Comparison of ENCODE assay signal across 9 mouse cellular contexts in genomic region chr1:39761211-39762024, GRCm38 (mm10). TPM values are rescaled to one million over a fixed set of nuclear protein-coding genes. Genes with fewer than 3 reads are reported as not detected.
A peak's percentile ranks its signal among the peaks of the same experiment; 100 is the strongest.
DNase-seq lines count a peak whose midpoint lies in the region; ATAC-seq and TF ChIP-seq lines count a peak whose summit lies in the region.
"Had no signal": no experiment of that assay in that cellular context is flagged by ENCODE, and none has a peak within 500 bp of the region (broad histone marks: within the 10 kb centered on the region; RNA-seq: fewer than 3 reads in every experiment).

No protein-coding gene starts in this region.

- WGBS in spleen, adult 2 months, result 6% methylated on average over 22 of the region's 22 CpGs
- 4% methylated on average over 22 of the region's 22 CpGs for WGBS in embryonic facial prominence, embryonic 13.5 days
- WGBS in heart, embryonic 13.5 days, result 6% methylated on average over 22 of the region's 22 CpGs
- 2% methylated on average over 22 of the region's 22 CpGs for WGBS in kidney, embryonic 16.5 days
- 4% methylated on average over 22 of the region's 22 CpGs for WGBS in limb, embryonic 15.5 days
- WGBS in midbrain, embryonic 16.5 days, result 7% methylated on average over 22 of the region's 22 CpGs
- WGBS in stomach, embryonic 15.5 days, result 4% methylated on average over 22 of the region's 22 CpGs

- H3K4me1 ChIP-seq in spleen, adult 2 months (ENCODE audit: control insufficient read depth, insufficient read depth, insufficient read length), result no peaks in the 10 kb centered on the region; the same call in 1 of the 2 replicates
- peaks cover 35% of the 10 kb centered on the region for H3K4me1 ChIP-seq in embryonic facial prominence, embryonic 13.5 days
- peaks cover 61% of the 10 kb centered on the region for H3K4me1 ChIP-seq in heart, embryonic 13.5 days
- peaks cover 35% of the 10 kb centered on the region for H3K4me1 ChIP-seq in kidney, embryonic 16.5 days (ENCODE audit: insufficient read depth, low read length)
- peaks cover 42% of the 10 kb centered on the region for H3K4me1 ChIP-seq in limb, embryonic 15.5 days
- H3K4me1 ChIP-seq in midbrain, embryonic 16.5 days (ENCODE audit: control insufficient read depth, insufficient read depth, low read length), result peaks cover 14% of the 10 kb centered on the region
- H3K4me1 ChIP-seq in stomach, embryonic 15.5 days, result peaks cover 26% of the 10 kb centered on the region

- no peak for TF ChIP-seq POLR2A in spleen, adult 2 months (IDR thresholded peaks at IDR 0.05; ENCODE audit: low read depth, low read length)

- no peaks in the 10 kb centered on the region for H3K9me3 ChIP-seq in embryonic facial prominence, embryonic 13.5 days
- H3K9me3 ChIP-seq in heart, embryonic 13.5 days, result no peaks in the 10 kb centered on the region
- H3K9me3 ChIP-seq in kidney, embryonic 16.5 days (ENCODE audit: low read length), result no peaks in the 10 kb centered on the region
- no peaks in the 10 kb centered on the region for H3K9me3 ChIP-seq in limb, embryonic 15.5 days
- H3K9me3 ChIP-seq in midbrain, embryonic 16.5 days (replicated peaks; ENCODE audit: control insufficient read depth, low read length, poor library complexity, severe bottlenecking), result no peaks in the 10 kb centered on the region
- H3K9me3 ChIP-seq in stomach, embryonic 15.5 days, result no peaks in the 10 kb centered on the region
- H3K9me3 ChIP-seq: G1E had no signal

- peak overlapping the region; percentile 55 for H3K4me2 ChIP-seq in embryonic facial prominence, embryonic 13.5 days
- peak overlapping the region; percentile 75 for H3K4me2 ChIP-seq in heart, embryonic 13.5 days
- H3K4me2 ChIP-seq in kidney, embryonic 16.5 days (replicated peaks; ENCODE audit: low read depth, low read length), result peak overlapping the region; percentile 57
- peak overlapping the region; percentile 31 for H3K4me2 ChIP-seq in limb, embryonic 15.5 days
- peak overlapping the region; percentile 40 for H3K4me2 ChIP-seq in midbrain, embryonic 16.5 days (ENCODE audit: low read length)
- peak overlapping the region; percentile 52 for H3K4me2 ChIP-seq in stomach, embryonic 15.5 days

- H3K9ac ChIP-seq in embryonic facial prominence, embryonic 13.5 days, result peak overlapping the region; percentile 58
- peak overlapping the region; percentile 76 for H3K9ac ChIP-seq in heart, embryonic 13.5 days
- peak overlapping the region; percentile 62 for H3K9ac ChIP-seq in kidney, embryonic 16.5 days (replicated peaks; ENCODE audit: low read length)
- no peak overlapping the region for H3K9ac ChIP-seq in limb, embryonic 15.5 days
- H3K9ac ChIP-seq in midbrain, embryonic 16.5 days (ENCODE audit: low read depth, low read length), result no peak overlapping the region
- H3K9ac ChIP-seq in stomach, embryonic 15.5 days, result peak overlapping the region; percentile 39; the same call in 1 of the 2 replicates

- ATAC-seq in embryonic facial prominence, embryonic 13.5 days (ENCODE audit: insufficient number of reproducible peaks, insufficient read depth, low FRiP score, low TSS enrichment, low read depth), result no peak
- ATAC-seq in heart, embryonic 13.5 days (ENCODE audit: extremely low read depth, insufficient number of reproducible peaks, low FRiP score, low TSS enrichment), result no peak
- ATAC-seq in kidney, embryonic 16.5 days (ENCODE audit: low FRiP score, low TSS enrichment), result peak; percentile 55
- no peak for ATAC-seq in limb, embryonic 15.5 days (ENCODE audit: insufficient number of reproducible peaks, low FRiP score, low TSS enrichment, low read depth)
- peak; percentile 52; the same call in 1 of the 2 replicates for ATAC-seq in midbrain, embryonic 16.5 days
- peak; percentile 51; the same call in 1 of the 2 replicates for ATAC-seq in stomach, embryonic 15.5 days (ENCODE audit: insufficient read depth, low FRiP score, low read depth)

- no peaks in the 10 kb centered on the region for H3K36me3 ChIP-seq in spleen, adult 2 months (ENCODE audit: control insufficient read depth, insufficient read depth, low read length)
- no peaks in the 10 kb centered on the region for H3K36me3 ChIP-seq in embryonic facial prominence, embryonic 13.5 days
- no peaks in the 10 kb centered on the region for H3K36me3 ChIP-seq in heart, embryonic 13.5 days
- H3K36me3 ChIP-seq in kidney, embryonic 16.5 days (ENCODE audit: insufficient read depth, low read length), result no peaks in the 10 kb centered on the region
- H3K36me3 ChIP-seq in limb, embryonic 15.5 days, result no peaks in the 10 kb centered on the region
- H3K36me3 ChIP-seq in midbrain, embryonic 16.5 days (ENCODE audit: control insufficient read depth, insufficient read depth, low read length), result no peaks in the 10 kb centered on the region
- no peaks in the 10 kb centered on the region for H3K36me3 ChIP-seq in stomach, embryonic 15.5 days
- H3K36me3 ChIP-seq: G1E had no signal

- peak overlapping the region; percentile 36; the same call in 1 of the 2 replicates for H3K27ac ChIP-seq in spleen, adult 2 months (ENCODE audit: insufficient read depth, low read length)
- H3K27ac ChIP-seq in embryonic facial prominence, embryonic 13.5 days, result peak overlapping the region; percentile 94
- peak overlapping the region; percentile 94 for H3K27ac ChIP-seq in heart, embryonic 13.5 days (replicated peaks)
- peak overlapping the region; percentile 91 for H3K27ac ChIP-seq in kidney, embryonic 16.5 days (ENCODE audit: low read length)
- H3K27ac ChIP-seq in limb, embryonic 15.5 days, result peak overlapping the region; percentile 84
- peak overlapping the region; percentile 57 for H3K27ac ChIP-seq in midbrain, embryonic 16.5 days (ENCODE audit: low read length)
- H3K27ac ChIP-seq in stomach, embryonic 15.5 days, result peak overlapping the region; percentile 95

- no peak overlapping the region for H3K4me3 ChIP-seq in spleen, adult 2 months (ENCODE audit: extremely low read depth, insufficient read depth, insufficient read length)
- peak overlapping the region; percentile 23 for H3K4me3 ChIP-seq in embryonic facial prominence, embryonic 13.5 days
- peak overlapping the region; percentile 45 for H3K4me3 ChIP-seq in heart, embryonic 13.5 days
- peak overlapping the region; percentile 34 for H3K4me3 ChIP-seq in kidney, embryonic 16.5 days (ENCODE audit: low read length)
- 0 out of 2 replicates have a peak overlapping the region, but pooled peaks have one; percentile 8 for H3K4me3 ChIP-seq in limb, embryonic 15.5 days
- H3K4me3 ChIP-seq in midbrain, embryonic 16.5 days (ENCODE audit: low read depth, low read length), result no peak overlapping the region
- H3K4me3 ChIP-seq in stomach, embryonic 15.5 days (replicated peaks), result peak overlapping the region; percentile 15; the same call in 1 of the 2 replicates

- DNase-seq in spleen, adult 2 months (ENCODE audit: low read depth in 1 of 2, low spot score in 2 of 2), result peak in 1 of 2 experiments; percentile 26
- no peak for DNase-seq in spleen, postnatal 14 days (ENCODE audit: low spot score in 2 of 2)

- H3K27me3 ChIP-seq in spleen, adult 2 months (ENCODE audit: control insufficient read depth, insufficient read depth, low read length), result no peaks in the 10 kb centered on the region
- no peaks in the 10 kb centered on the region for H3K27me3 ChIP-seq in embryonic facial prominence, embryonic 13.5 days
- H3K27me3 ChIP-seq in heart, embryonic 13.5 days (replicated peaks), result no peaks in the 10 kb centered on the region
- H3K27me3 ChIP-seq in kidney, embryonic 16.5 days (ENCODE audit: insufficient read depth, low read length), result no peaks in the 10 kb centered on the region
- H3K27me3 ChIP-seq in limb, embryonic 15.5 days, result no peaks in the 10 kb centered on the region
- no peaks in the 10 kb centered on the region; the same call in none of the 2 replicates for H3K27me3 ChIP-seq in midbrain, embryonic 16.5 days (ENCODE audit: control insufficient read depth, insufficient read depth, low read depth, low read length)
- H3K27me3 ChIP-seq in stomach, embryonic 15.5 days (replicated peaks), result no peaks in the 10 kb centered on the region

- peak; percentile 18; the same call in 1 of the 2 replicates for TF ChIP-seq CTCF in spleen, adult 2 months (IDR thresholded peaks at IDR 0.05; ENCODE audit: extremely low read depth, insufficient read depth, insufficient read length, insufficient replicate concordance)

RNA-seq across cellular contexts. Expression of gene Rfx8, which starts 40.6 kb away (rescaled TPM):
- 0.08 TPM in 1 of 2 replicates, not detected in the other for polyA plus RNA-seq in spleen, adult 2 months (2012; rRNA removed)
- 1.8 and 2.1 TPM in 2 replicates for polyA plus RNA-seq in embryonic facial prominence, embryonic 13.5 days (2015; fragmentation: Nextera tagmentation; extraction: Ambion mirVana)
- 0.59 and 0.67 TPM in 2 replicates for polyA plus RNA-seq in heart, embryonic 13.5 days (2015; fragmentation: Nextera tagmentation; extraction: Ambion mirVana)
- 0.17 and 0.21 TPM in 2 replicates for polyA plus RNA-seq in kidney, embryonic 16.5 days (2015; fragmentation: Nextera tagmentation; extraction: Ambion mirVana)
- 0.73 and 0.79 TPM in 2 replicates for polyA plus RNA-seq in limb, embryonic 15.5 days (2015; fragmentation: Nextera tagmentation; extraction: Ambion mirVana)
- polyA plus RNA-seq in midbrain, embryonic 16.5 days (2015; fragmentation: Nextera tagmentation; extraction: Ambion mirVana), result 0.15 and 0.40 TPM in 2 replicates
- polyA plus RNA-seq in stomach, embryonic 15.5 days (2015; fragmentation: Nextera tagmentation; extraction: Ambion mirVana), result 0.08 and 0.22 TPM in 2 replicates
- polyA plus RNA-seq: G1E had no signal

RNA-seq across cellular contexts. Expression of gene Gm3646, which starts 43.7 kb away (rescaled TPM):
- polyA plus RNA-seq in spleen, adult 2 months (2012; rRNA removed), result not detected in 2 replicates
- polyA plus RNA-seq in embryonic facial prominence, embryonic 13.5 days (2015; fragmentation: Nextera tagmentation; extraction: Ambion mirVana), result not detected in 2 replicates
- polyA plus RNA-seq in heart, embryonic 13.5 days (2015; fragmentation: Nextera tagmentation; extraction: Ambion mirVana), result 1.9 and 2.5 TPM in 2 replicates
- not detected in 2 replicates for polyA plus RNA-seq in kidney, embryonic 16.5 days (2015; fragmentation: Nextera tagmentation; extraction: Ambion mirVana)
- not detected in 2 replicates for polyA plus RNA-seq in limb, embryonic 15.5 days (2015; fragmentation: Nextera tagmentation; extraction: Ambion mirVana)
- polyA plus RNA-seq in midbrain, embryonic 16.5 days (2015; fragmentation: Nextera tagmentation; extraction: Ambion mirVana), result not detected in 2 replicates
- 0.63 TPM in 1 of 2 replicates, not detected in the other for polyA plus RNA-seq in stomach, embryonic 15.5 days (2015; fragmentation: Nextera tagmentation; extraction: Ambion mirVana)
- polyA plus RNA-seq: G1E had no signal

Comparison
In these comparisons a context has a peak if more than half of its experiments do, and no peak if none do; other contexts are left out.
1. H3K27ac ChIP-seq: peak in every context shown above with its lines; median percentile 95 in stomach, embryonic 15.5 days; 94 in embryonic facial prominence, embryonic 13.5 days; 94 in heart, embryonic 13.5 days; 91 in kidney, embryonic 16.5 days; 84 in limb, embryonic 15.5 days; 57 in midbrain, embryonic 16.5 days; 36 in spleen, adult 2 months.
2. H3K4me3 ChIP-seq: peak in embryonic facial prominence, embryonic 13.5 days (single experiment), heart, embryonic 13.5 days (single experiment), kidney, embryonic 16.5 days (single experiment), limb, embryonic 15.5 days (single experiment) and stomach, embryonic 15.5 days (single experiment); none in spleen, adult 2 months (single experiment) and midbrain, embryonic 16.5 days (single experiment).
3. ATAC-seq: peak in kidney, embryonic 16.5 days (single experiment), midbrain, embryonic 16.5 days (single experiment) and stomach, embryonic 15.5 days (single experiment); none in embryonic facial prominence, embryonic 13.5 days (single experiment), heart, embryonic 13.5 days (single experiment) and limb, embryonic 15.5 days (single experiment).
4. H3K9ac ChIP-seq: peak in embryonic facial prominence, embryonic 13.5 days (single experiment), heart, embryonic 13.5 days (single experiment), kidney, embryonic 16.5 days (single experiment) and stomach, embryonic 15.5 days (single experiment); none in limb, embryonic 15.5 days (single experiment) and midbrain, embryonic 16.5 days (single experiment).
5. Peak in every context shown above with its lines, with median percentiles within 50 percentile points of each other: H3K4me2 ChIP-seq.